Mouse (Mus musculus) E14TG2a.4 (cell line): ENCODE results near the gene Fam8a1.
A peak's percentile ranks its signal among the peaks of the same experiment; 100 is the strongest.

ENCODE experiments used
- H3K27me3 ChIP-seq: 2 replicates; pipeline ENCODE4 v1.6.1; 2014; ENCODE audit warnings: low read length, control low read depth; ENCODE audit not compliant: insufficient read depth
- H3K36me3 ChIP-seq: 2 replicates; pipeline ENCODE4 v1.6.1; 2014; ENCODE audit warnings: low read length, control low read depth; ENCODE audit not compliant: insufficient read depth
- H3K4me1 ChIP-seq: replicated peaks from 2 replicates; pipeline ENCODE4 v1.6.1; 2014; ENCODE audit warnings: low read depth, low read length, control low read depth
- H3K4me3 ChIP-seq: replicated peaks from 2 replicates; pipeline ENCODE4 v1.5.1; 2014; ENCODE audit warnings: mild to moderate bottlenecking, low read length
- H3K9me3 ChIP-seq: 2 replicates; pipeline ENCODE4 v1.6.1; 2014; ENCODE audit warnings: low read length, control low read depth
- CTCF ChIP-seq: conservative IDR thresholded peaks from 2 replicates; pipeline ENCODE4 v1.5.1; 2014; ENCODE audit warnings: low read length
- NANOG ChIP-seq: IDR thresholded peaks from 2 replicates; pipeline ENCODE4 v1.6.1; 2014; ENCODE audit warnings: borderline replicate concordance, low read length, mixed read lengths
- POU5F1 ChIP-seq: IDR thresholded peaks from 2 replicates; pipeline ENCODE4 v1.6.1; 2014; ENCODE audit warnings: low read length, borderline replicate concordance

The Fam8a1 gene

DNA sequence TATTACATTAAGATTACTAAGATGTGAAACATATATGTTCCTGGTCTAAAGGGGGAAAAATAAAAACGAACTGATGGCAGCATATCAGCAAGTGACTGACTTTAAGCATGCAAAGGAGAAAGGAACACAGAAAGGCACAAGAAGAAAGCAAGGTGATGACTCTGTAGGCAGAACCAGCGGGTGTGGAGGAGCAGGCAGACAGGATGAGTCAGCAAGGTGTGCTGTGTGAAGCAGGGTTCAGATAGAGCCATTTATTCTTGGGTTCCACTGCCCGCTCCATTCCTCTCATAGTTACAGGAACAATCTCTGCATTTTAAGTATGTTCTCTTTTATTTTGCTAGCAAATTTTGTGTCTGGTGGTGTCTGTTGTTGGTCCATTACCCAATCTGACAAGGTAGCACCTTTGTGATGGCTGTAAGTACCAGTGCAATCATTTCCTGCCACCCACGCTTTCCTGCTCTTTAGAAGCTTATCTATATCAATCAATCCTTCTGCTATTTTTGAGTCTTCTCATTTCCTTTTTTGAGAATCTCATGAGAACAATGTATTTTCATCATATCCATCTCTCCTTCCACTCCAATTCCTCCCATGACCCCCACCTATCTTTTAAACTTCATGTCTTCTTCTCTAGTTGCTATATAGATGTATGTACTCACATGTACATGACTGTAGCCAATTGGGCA is 21.4 kb downstream of the Fam8a1 start:
- TF ChIP-seq NANOG (no peak), POU5F1 (no peak), CTCF (no peak)
- Histone ChIP-seq H3K27me3 (no peaks in the 10 kb centered on the region), H3K4me1 (peaks cover 57% of the 10 kb centered on the region), H3K9me3 (no peaks in the 10 kb centered on the region), H3K36me3 (peaks cover 97% of the 10 kb centered on the region), H3K4me3 (no peak overlapping the region)

DNA sequence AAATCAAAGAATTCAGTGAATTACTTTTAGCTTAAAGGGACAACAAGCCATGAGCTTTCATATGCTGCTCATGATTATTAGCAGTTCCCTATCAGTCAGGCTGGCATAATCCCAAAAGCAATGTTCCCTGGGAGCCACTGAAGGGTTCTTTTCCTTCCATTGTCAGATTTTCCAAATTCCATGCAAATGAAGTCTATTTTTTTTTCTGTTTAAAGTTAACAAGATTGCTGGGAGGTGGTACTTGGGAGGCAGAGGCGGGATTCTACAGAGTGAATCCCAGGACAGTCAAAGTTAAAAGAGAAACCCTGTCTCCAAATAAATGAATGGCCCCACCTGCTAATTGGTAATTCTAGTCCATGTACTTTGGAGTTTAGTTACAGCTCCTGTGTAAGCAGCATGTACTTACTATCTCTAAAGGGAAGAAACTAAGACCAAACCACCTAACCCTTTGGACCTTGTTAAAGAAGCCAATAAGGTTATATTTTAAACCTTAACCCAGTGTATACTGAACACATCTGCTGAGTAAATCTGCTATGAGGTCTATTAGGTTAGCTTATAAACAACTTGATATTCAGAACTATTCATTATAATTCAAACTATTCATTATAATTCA is 26.1 kb downstream of the Fam8a1 start:
- Histone ChIP-seq H3K4me3 (0 out of 2 replicates have a peak overlapping the region, but pooled peaks have one; percentile 11), H3K27me3 (no peaks in the 10 kb centered on the region), H3K36me3 (peaks cover 90% of the 10 kb centered on the region), H3K9me3 (no peaks in the 10 kb centered on the region), H3K4me1 (peaks cover 84% of the 10 kb centered on the region)
- TF ChIP-seq CTCF, result no peak
- TF ChIP-seq POU5F1, result no peak
- no peak for TF ChIP-seq NANOG

DNA sequence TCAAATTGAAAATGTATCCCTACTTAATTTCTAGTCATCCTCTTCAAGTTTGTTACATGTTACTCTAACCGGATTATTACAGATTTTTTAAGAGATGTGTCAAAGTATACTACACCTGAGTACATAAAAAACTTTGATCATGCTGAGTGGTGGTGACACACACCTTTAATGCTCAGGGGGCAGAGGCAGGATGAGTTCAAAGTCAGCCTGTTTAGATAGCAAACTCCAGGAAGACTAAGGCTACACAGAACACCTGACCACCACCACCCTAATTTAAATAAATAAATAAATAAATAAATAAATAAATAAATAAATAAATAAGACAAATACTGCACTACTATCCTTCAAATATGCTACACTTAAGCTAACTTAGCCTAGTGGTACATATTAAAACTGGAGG is 26.6 kb downstream of the Fam8a1 start:
- H3K4me1 ChIP-seq, result peaks cover 79% of the 10 kb centered on the region
- H3K9me3 ChIP-seq, result no peaks in the 10 kb centered on the region
- no peaks in the 10 kb centered on the region for H3K27me3 ChIP-seq
- H3K4me3 ChIP-seq, result no peak overlapping the region
- H3K36me3 ChIP-seq, result peaks cover 88% of the 10 kb centered on the region
- TF ChIP-seq POU5F1 (no peak), CTCF (no peak), NANOG (no peak)

DNA sequence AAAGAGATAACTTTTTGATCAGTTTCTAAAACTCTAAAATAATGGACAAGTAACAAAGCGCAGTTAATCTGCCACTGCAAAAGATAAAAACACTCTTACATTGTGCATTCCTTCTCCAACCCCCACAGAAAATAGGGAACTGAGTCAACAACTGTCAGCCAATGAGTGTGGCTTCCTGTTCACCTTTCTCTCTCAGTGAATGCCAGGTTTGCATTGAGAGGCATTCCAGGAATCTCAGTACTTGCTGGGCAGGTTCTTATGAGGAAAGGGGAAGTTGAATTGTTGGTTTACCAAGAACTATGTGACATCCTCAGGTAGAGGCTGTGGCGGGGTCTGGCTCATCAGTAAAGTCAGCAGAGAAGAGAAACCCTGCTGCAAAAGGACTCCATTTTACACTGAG is 27.5 kb downstream of the Fam8a1 start:
- peaks cover 88% of the 10 kb centered on the region for H3K36me3 ChIP-seq
- no peaks in the 10 kb centered on the region for H3K27me3 ChIP-seq
- H3K4me3 ChIP-seq, result no peak overlapping the region
- H3K4me1 ChIP-seq, result peaks cover 78% of the 10 kb centered on the region
- no peaks in the 10 kb centered on the region for H3K9me3 ChIP-seq
- TF ChIP-seq CTCF (no peak), NANOG (no peak), POU5F1 (no peak)

DNA sequence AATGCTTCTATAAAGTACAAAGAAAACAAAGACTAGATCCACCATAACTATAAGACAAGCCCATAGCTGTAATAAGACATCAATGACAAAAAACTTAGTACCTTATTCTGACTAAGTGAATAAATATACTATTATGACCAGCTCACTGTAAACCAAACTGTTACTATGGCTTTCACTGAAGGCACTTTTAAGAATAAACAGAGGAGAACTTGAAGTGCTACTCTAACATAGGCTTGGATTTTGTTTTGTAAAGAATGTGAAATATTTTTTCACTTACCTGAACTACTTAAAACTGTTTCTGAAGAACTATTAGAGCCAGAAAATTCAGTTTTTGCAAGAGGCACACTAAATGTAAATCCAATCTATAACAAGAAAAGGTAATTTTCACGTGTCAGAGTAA is 30.1 kb downstream of the Fam8a1 start:
- Histone ChIP-seq H3K4me1 (peaks cover 70% of the 10 kb centered on the region), H3K27me3 (no peaks in the 10 kb centered on the region), H3K9me3 (no peaks in the 10 kb centered on the region), H3K36me3 (peaks cover 88% of the 10 kb centered on the region), H3K4me3 (no peak overlapping the region)
- TF ChIP-seq POU5F1 (no peak), NANOG (no peak), CTCF (no peak)

DNA sequence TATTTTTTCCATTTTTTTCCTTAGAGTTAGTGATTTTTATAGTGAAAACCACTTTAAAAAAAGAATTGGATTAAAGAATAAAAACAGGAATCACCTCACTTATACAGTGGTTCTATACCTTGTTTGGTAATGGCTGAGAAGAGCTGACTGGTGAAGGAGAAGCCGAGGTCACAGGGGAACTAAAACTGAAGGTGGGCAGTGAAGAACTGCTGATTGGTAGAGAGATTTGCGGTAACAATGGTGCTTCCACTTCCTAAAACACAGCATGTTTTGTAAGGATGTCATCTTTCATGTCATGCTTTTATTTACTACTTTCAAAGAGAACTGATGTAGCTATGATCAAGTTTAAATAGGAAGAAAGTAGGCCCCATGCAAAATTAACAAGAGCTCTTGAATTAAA is 32.2 kb downstream of the Fam8a1 start:
- TF ChIP-seq NANOG (no peak), CTCF (no peak), POU5F1 (no peak)
- H3K4me1 ChIP-seq, result peaks cover 49% of the 10 kb centered on the region
- no peak overlapping the region for H3K4me3 ChIP-seq
- no peaks in the 10 kb centered on the region for H3K9me3 ChIP-seq
- peaks cover 87% of the 10 kb centered on the region for H3K36me3 ChIP-seq
- no peaks in the 10 kb centered on the region for H3K27me3 ChIP-seq

DNA sequence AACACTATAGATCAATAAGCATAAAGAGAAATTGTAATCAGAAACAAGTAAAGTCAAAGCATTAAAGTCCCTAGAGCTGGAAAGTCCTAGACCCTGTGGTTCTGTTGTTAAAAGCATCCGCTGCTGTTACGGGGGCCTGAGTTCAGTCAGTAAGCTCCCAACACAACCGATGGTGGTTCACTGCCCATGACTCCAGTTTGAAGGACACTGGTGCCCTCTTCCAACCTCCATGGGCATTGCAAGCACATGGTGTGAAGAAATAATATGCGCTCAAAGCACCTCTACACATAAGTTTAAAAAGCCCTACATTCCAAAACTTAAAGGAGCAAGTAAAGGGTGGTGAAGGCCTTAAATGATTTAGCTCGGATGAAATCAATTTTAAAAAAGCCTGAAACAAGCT is 33.8 kb downstream of the Fam8a1 start:
- Histone ChIP-seq H3K9me3 (no peaks in the 10 kb centered on the region), H3K4me1 (peaks cover 33% of the 10 kb centered on the region), H3K27me3 (no peaks in the 10 kb centered on the region), H3K4me3 (no peak overlapping the region), H3K36me3 (peaks cover 89% of the 10 kb centered on the region)
- TF ChIP-seq POU5F1 (no peak), CTCF (peak; percentile 18; the same call in 1 of the 2 replicates)

DNA sequence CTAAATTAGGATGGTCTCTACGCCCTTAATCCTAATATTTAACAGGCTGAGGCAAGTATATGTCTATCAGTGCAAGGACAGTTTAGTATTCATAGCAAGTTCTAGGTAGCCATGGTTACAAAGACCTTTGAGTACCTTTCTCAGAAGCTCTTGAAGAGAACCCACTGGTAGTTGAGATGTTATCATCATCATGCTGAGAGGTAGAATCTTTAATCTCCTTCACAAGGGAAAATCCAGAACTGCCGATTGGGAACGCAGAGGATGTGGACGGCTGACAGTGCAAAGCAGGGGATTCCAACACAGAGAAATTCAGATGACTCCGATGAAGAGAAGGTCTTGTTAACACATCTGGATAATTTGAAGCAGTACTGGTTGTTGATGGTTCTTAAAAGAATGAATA is 44.2 kb downstream of the Fam8a1 start:
- no peak overlapping the region for H3K4me3 ChIP-seq
- no peaks in the 10 kb centered on the region for H3K27me3 ChIP-seq
- peaks cover 35% of the 10 kb centered on the region for H3K4me1 ChIP-seq
- no peaks in the 10 kb centered on the region for H3K9me3 ChIP-seq
- no peak for TF ChIP-seq CTCF
- TF ChIP-seq POU5F1, result no peak
- TF ChIP-seq NANOG, result no peak
- H3K36me3 ChIP-seq, result peaks cover 88% of the 10 kb centered on the region

DNA sequence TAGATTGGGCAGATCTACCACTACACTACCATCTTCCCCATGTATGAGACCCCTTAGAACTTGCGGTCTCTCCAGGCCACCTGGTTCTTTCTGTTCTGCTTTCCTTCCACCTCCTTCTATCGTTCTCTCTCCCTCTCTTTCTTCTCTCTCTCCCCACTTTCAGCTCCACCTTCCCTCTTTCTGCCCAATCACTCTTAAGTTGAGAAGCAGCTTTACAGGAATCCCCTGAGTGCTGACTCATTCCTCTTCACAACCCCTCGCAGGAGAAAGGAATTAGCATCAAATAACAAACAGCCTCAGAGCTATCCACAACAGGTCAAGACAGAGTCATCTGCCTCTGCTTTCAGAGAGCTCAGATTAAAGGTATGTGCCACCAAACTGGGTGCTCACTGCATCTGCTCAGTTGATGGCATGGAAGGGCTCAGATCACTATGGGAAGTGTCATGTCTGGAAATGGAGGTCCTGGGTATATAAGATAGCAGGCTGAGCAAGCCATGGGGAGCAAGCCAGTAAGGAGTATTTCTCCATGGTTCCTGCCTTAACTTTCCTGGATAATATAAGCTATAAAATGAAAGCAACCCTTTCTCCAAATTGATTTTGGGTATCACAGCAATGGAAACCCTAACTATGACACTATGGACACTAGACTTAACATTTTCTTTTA is 46.8 kb downstream of the Fam8a1 start:
- Histone ChIP-seq H3K36me3 (peaks cover 75% of the 10 kb centered on the region), H3K9me3 (no peaks in the 10 kb centered on the region), H3K4me3 (peak overlapping the region; percentile 23; the same call in 1 of the 2 replicates), H3K4me1 (peaks cover 60% of the 10 kb centered on the region), H3K27me3 (no peaks in the 10 kb centered on the region)
- no peak for TF ChIP-seq NANOG
- TF ChIP-seq CTCF, result no peak
- TF ChIP-seq POU5F1, result no peak
